Mouse (Mus musculus) lung, postnatal 25 days (tissue): Measurements from ENCODE around the gene C1qa.

Experiments
- DNase-seq: peaks from one replicate; pipeline ENCODE4 v3.0.0; 2022; ENCODE audit warnings: low spot score

The C1qa gene

GRCm38 (mm10) chr4:136904767-136905539, 6.3 kb upstream of the C1qa start:
- DNase-seq, result no peak

DNA sequence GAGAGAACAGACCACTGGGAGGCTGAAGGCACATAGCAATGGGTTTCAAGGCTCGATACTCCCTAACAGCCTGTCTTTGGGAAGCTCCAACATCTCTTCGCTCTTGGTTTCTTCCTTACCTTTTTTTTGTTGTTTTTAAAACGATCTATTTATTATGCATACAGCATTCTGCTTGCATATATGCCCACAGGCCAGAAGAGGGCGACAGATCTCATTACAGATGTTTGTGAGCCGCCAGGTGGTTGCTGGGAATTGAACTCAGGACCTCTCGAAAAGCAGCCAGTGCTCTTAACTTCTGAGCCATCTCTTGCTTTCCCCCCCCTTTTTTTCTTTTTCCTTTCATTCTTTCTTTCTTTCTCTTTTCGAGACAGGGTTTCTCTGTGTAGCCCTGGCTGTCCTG, 551 bp upstream of the C1qa start:
- no peak for DNase-seq

DNA sequence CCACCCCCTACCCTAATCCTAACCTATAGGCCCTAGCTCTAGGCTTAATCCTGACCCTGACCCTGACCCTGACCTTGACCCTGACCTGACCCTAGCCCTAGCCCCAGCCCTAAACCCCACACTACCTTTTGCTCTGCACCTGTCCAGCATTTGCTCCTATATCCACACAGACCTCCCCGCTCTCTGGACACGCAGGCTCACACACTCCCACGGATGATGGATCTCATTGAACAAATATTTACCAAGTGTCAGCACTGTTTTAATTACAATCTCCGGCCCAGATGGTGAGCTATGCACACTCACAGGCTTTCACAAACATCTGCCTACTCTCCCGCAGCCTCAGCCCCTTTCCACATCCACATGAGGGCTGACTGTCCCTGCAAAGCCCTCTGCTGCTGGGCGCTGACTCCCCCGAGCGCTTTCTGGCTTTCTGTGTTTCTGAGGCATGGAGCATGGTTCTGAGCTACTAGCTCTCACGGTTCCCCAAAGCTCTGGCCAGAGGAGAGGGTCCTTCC, 462 bp downstream of the C1qa start:
- no peak for DNase-seq

DNA sequence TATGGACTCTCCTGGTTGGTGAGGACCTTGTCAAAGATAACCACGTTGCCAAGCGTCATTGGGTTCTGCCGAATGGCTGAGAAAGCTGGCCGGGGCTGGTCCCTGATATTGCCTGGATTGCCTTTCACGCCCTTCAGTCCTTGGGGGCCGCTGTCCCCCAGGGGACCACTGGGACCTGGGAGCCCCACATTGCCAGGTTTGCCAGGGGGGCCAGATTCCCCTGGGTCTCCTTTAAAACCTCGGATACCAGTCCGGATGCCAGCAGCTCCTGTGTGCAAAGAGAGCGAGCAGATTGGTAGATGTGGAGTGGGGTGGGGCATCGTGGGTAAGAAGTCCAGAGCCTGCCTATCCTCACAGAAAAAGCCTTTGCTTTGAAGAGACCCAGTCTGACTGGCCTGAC, 2.1 kb downstream of the C1qa start:
- DNase-seq, result no peak

GRCm38 (mm10) chr4:136895861-136896260, 2.7 kb downstream of the C1qa start:
- DNase-seq, result no peak

DNA sequence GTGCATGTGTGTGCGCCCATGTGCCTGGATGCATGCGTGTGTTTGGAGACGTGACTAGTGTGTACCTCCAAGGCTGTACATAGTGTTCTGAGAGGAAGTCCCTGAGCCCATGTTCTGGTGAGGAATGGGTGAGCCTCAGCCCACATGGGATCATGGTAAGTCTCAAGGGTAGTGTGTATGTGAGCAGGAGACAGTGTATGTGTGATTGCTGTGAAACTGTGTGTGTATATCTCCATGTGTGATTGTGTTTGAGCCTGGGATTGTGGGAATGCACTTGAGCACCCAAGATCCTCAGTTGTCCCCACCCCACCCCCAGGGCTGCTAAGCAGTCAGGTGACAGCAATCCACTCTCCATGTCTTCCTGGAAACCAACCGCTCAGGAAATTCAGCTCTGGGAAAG, 3.8 kb downstream of the C1qa start:
- DNase-seq, result no peak

DNA sequence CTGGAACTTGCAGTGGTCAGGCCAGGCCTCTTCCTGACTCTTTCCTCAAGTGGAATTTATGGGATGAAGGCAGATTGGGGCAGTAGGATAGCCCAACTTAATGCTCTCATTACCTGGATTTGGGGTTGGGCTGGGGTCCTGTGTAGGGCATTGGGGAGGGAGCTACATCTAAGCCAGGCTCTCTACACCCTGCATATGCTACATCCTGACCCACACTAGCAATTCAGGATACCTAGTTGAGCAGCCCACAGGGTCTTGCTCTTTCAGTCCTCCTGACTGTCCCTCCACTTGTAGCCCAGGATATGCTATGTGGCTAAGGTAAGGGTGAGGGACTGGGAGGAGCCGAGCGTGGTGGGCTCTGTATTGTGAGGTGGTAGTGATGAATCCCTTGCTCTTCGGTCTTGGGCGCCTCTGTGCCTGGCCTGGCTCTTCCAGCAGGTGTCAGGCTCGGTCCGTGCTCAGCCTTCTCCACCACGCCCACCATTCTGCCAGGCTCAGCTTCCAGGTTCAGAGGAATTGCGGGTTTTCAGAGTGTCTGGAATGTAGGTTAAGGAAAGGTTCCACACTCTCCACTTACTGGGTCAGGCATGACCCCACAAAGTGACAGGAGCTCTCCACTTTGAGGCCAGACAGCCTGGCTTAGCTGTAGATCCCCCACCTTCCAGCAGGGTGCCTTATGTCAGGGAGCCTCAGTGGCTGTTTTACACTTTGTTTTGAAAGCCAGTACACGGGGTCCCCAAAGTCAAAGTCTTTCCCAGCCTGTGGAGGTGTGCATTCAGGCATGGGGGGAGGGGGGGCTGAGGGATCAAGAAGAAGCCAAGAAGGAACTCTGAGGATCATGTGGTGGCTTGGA, 4.7 kb downstream of the C1qa start:
- DNase-seq, result no peak

GRCm38 (mm10) chr4:136892811-136893210, 5.8 kb downstream of the C1qa start, which contains the start of gene C1qc:
TSS of gene C1qc (minus strand) at chr4:136893065.
- DNase-seq, result no peak

- no peak for DNase-seq
Measured at GRCm38 (mm10) chr4:136892371-136892770, 6.2 kb downstream of the C1qa start.

DNA sequence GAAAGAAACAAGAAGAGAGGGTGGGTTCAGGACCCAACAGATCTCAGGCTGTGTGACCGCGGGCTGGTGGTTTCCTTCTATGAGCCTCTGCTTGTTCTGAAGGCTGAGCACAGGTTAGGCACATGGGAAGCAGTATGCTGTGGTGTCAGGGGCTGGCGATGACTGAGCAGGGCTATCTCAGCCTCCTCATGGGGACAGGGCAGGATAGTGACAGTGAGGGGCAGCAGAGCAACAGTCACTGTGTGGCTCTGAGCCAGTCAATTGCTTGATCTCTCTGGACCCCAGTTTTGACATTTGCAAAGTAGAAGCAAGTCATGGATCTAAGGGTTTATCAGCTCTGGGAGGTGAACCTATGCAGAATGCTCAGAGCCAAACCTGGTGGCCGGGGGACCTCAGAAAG, 7.5 kb downstream of the C1qa start:
- DNase-seq, result no peak

- DNase-seq, result no peak
Measured at GRCm38 (mm10) chr4:136889981-136890380, 8.6 kb downstream of the C1qa start.

- DNase-seq, result no peak
Measured at GRCm38 (mm10) chr4:136887714-136888113, 10.9 kb downstream of the C1qa start.

DNA sequence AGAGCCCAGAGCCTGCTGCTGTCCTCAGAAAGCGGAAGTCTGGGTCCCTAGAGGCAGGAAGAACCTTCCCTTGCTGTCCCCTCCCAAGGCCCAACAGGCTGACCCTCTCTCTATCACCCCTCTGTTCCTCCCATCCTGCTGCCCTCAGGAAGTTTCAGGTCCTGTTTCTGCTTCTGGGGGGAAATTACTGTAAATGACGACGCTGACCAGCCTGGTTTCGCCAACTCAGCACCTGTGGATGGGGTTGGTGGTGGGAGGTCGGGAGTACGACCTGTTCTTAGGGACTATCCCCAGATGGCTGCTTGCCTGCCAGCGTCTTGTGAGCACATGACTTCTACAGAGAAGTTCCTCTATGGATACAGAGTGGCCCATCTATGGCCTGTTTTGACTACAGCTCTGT, 12.5 kb downstream of the C1qa start, which contains the start of gene C1qb:
Gene C1qb (minus strand): TSS at position 87 of the 400 bp plus-strand sequence.
- no peak for DNase-seq

DNA sequence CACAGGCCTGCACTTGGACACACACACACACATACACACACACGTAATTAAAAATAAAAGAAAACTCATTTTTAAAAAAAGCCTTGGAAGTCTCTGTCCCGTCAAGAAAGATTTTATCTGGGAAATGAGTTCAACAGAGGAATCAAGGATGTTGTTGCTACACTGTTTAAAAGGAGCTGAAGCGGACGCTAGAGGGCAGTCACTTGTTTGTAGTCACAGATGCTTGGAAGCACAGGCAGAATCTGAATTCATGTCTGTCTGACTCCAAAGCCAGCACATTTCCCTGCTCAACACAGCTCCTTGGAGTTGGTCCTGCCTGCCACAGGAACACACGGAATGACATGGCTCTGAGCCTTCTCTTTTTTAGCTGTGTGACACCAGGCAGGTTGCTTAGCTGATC, 20.0 kb downstream of the C1qa start:
- DNase-seq, result no peak

DNA sequence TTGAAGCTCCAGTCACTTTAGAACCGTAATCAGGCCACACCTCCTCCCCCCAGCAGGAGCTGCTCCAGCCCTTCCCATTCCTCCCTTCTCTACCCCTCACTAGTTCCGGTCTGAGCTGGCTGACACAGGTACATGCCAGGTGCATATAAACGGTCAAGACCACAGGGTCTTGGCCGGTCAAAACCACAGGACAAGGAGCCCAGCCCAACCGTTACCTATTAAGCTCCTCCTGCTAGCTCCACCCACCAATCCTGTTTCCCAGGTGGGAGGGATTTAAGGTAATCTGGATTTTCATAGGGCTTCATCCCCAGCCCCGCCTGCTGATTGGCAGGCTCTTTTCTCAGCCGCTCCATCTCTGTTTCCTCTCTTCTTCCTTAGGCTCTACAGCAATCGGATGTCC, 20.4 kb downstream of the C1qa start:
- no peak for DNase-seq

DNA sequence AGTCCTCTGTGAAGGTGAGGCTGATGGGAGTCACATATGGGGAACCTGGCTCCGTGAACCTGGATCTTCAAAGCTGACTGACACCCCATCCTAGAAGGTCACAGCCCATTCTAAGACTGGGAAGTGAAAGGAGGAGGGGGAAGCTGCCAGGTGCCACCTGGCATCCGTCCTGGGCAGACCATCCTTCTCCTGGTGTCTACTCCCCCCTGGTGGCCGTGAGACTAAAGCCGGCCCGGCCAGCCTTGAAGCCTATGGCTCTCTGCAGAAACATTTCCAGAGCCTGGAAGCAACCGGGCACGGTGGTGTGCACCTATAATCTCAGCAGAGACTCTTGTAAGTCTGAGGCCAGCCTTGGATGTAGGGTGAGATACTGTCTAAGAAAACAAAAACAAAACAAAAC, 21.6 kb downstream of the C1qa start:
- no peak for DNase-seq

DNA sequence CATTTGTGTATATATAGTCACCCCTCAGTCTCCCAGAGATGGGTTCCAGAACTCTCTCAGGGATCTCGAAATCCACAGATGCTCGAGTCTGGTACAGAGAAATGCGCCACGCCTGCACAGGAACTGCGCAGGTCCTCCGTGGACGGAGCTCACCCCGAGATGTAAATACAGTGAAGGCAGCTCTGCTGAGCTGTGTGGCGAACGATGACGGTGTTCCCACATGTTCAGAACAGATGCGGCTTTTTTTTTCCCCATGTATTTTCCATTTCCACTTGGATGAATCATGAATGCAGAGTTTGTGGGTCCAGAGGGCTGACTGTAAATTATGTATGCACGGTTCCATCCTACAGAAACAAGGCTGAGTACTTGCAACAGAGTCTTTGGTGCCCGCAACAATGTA, 23.6 kb downstream of the C1qa start:
- no peak for DNase-seq

GRCm38 (mm10) chr4:136868371-136868770, 30.2 kb downstream of the C1qa start:
- no peak for DNase-seq

DNA sequence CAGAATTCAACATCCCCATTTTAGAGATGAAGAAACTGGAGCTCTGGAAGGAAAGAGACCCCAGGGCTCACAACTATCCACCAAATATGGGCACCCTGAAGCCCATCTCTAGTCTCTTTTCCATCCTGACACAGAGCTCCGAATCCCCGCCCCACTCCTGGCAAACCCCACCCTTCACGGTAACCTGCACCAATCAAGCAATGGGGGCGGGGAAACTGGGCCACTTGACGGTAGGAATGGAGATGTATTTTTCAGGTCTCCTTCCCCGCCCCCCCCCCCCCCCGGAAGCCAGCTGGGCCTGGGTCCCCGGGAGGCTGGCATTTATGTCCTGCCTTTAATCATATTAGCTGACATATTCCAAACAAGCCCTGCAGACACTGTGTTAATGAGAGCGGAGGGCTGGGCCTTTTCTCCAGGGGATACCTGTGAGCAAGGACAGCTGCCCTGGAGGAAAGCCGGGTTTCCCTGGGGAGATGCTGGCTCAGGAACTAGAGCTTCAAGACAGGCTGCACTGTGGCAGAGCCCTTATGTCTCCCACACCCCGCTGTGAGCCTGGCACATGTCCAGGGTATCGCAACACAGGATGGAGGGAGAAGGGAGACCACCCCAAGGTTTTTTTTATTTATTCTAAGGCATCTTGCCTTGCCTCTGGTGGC, 30.8 kb downstream of the C1qa start:
- DNase-seq, result no peak

- no peak for DNase-seq
Measured at GRCm38 (mm10) chr4:136865531-136865930, 33.1 kb downstream of the C1qa start.

GRCm38 (mm10) chr4:136864751-136865470, 33.7 kb downstream of the C1qa start:
- DNase-seq, result no peak

DNA sequence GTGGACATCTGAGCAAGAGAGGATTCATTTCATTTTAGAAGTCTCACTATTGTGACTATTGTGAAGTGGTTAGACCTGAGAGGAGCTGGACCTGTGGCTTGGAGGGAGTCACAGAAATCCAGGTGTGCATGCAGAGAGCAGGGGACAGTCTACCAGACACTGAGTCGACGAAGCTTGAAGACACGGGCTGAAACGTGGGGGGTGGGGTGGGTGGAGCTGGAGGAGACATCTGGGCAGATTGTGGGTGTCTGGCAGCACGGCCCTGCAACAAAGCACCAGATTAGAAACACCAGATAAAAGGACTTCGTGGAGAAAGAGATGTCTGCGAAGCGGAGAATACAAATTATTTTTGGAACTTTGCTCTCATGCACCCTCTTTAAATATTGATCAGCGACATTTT, 35.1 kb downstream of the C1qa start:
- DNase-seq, result no peak
